Mouse (Mus musculus) layer of hippocampus, adult 6 months (tissue): ENCODE measurements around the gene Olfr1225. TPM values are rescaled to one million over a fixed set of nuclear protein-coding genes. Genes with fewer than 3 reads are reported as not detected.

Experiments
- long read RNA-seq, 2 experiments: library from polyadenylated mRNA; unstranded; transcript quantifications; one replicate each; pipeline ENCODE4 v2.0.0; 2019 to 2020
- polyA plus RNA-seq: library from polyadenylated mRNA; unstranded; fragments of <200 nt; fragmentation: Nextera tagmentation; gene quantifications from 2 replicates; pipeline ENCODE4 v1.2.3, GENCODE M21; 2021

Olfr1225 gene
- polyA plus RNA-seq, result not detected in 2 replicates
- long read RNA-seq, experiment 1, result 0 reads
- long read RNA-seq, experiment 2, result 0 reads

DNA sequence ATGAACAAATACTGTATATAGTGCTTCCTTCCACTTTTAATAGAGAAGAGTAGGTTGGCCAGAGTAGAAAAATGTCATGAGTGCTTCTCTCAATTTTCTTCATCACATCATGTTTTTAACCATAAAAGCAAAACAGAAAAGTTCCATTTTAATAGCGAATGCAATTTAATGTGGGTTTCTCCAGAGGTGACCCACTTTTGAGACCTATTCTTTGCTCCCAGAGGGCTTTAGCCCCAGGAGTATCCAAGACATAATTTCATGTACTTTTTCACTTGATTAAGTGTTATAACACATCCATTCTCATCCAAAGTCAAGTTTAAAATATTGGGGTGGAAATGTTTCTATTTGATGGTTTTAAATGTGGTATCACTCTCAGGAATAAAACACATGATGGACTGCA is at the start of gene Olfr1225:
Gene Olfr1225 (minus strand): TSS at position 101 of the 400 bp plus-strand sequence.

DNA sequence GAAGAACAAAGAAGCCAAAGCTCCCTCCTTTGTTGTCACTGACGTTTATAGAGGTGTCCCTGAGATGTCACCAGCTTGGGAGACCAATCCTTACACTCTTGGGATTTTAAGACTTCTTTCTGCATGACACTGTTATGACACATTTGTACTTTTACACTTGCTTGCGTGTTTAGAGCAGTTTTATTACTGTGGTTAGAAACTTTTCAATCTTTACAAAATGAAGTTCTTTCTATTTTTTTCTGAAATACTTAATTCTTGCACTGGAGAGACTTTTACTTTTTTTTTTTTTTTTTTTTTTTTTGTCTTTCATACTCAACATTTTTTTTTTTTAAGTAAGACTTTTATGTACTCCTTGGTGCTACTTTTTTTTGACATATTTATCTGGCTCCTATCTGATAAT is 25.5 kb upstream of the Olfr1225 start, which contains the start of gene Olfr1226:
Gene Olfr1226 (minus strand): TSS at position 101 of the 400 bp plus-strand sequence.

DNA sequence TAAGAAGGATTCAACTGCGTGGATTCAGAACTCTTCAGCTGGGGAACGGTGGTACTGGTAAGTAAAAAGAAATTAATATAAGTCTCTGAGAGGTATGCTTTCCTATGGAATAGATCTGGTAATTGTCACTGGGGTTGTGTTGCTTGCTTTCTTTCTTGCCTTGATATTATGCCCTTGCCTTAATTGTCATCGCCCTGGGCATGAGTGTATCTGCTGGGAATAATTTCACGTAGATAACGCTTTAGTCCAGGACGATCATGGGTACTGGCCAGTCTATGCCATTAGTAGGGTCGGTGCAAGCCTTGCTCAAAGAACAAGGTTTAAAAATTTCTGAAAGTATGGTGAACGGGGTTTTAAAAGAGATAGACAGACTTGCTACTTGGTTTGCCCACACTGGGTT is 10.5 kb downstream of the Olfr1225 start, which contains the start of gene Olfr1224-ps1:
Gene Olfr1224-ps1 (minus strand): TSS at position 101 of the 400 bp plus-strand sequence.

DNA sequence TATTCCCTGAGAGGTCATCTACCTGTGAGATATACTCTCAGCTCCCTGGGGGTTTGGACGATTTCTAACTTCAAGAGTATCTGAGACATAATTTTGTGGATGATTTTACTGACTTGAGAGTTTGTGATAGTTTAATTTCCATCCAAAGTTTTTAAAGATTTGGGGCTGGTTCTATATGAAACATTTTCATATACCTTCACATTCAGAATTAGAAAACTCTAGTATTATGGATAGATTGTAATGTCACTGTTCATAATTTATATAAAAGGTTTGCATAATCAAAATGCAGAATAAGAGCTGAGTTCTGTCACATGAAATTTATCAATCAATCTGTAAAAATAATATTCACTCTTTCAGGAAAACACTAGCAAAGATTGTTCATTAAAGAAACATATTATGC is 23.0 kb downstream of the Olfr1225 start, which contains the start of gene Olfr1223:
Gene Olfr1223 (minus strand): TSS at position 101 of the 400 bp plus-strand sequence.

DNA sequence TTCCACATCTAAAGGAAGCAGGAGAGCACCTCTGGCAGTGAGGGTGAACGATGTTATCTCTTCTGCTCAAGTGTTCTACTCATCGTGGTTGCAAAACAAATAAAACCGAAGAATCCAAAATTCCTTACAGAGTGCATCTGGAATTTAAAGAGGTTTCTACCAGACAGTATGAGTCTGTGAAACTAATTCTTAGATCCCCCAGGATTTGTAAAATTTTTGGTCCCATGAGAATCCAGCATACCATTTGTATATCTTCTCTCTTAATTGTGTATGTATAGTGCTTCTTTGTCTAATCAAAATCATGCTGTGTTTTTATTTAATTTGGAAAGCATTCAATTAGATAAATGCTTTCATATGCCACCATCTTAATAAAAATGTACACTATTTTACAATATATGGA is 41.5 kb downstream of the Olfr1225 start, which contains the start of gene Olfr1222:
Gene Olfr1222 (minus strand): TSS at position 101 of the 400 bp plus-strand sequence.

Other genes starting within 250 kb of the Olfr1225 start
- gene Olfr1211, start 236.6 kb downstream of the Olfr1225 start, polyA plus RNA-seq, result not detected in 2 replicates
- gene Olfr1212, start 220.7 kb downstream of the Olfr1225 start, polyA plus RNA-seq, result not detected in 2 replicates
- gene Gm13762, start 194.4 kb downstream of the Olfr1225 start, polyA plus RNA-seq, result not detected in 2 replicates
- not detected in 2 replicates for gene Olfr1214, start 182.0 kb downstream of the Olfr1225 start, polyA plus RNA-seq
- not detected in 2 replicates for gene Olfr1215, start 167.7 kb downstream of the Olfr1225 start, polyA plus RNA-seq
- not detected in 2 replicates for gene Olfr1216, start 156.3 kb downstream of the Olfr1225 start, polyA plus RNA-seq
- gene Olfr1217, start 142.6 kb downstream of the Olfr1225 start, polyA plus RNA-seq, result not detected in 2 replicates
- gene Olfr1218, start 113.5 kb downstream of the Olfr1225 start, polyA plus RNA-seq, result not detected in 2 replicates
- gene Olfr1219, start 91.2 kb downstream of the Olfr1225 start, polyA plus RNA-seq, result not detected in 2 replicates
- gene Olfr1220, start 67.8 kb downstream of the Olfr1225 start, polyA plus RNA-seq, result not detected in 2 replicates
- gene Olfr1221, start 57.4 kb downstream of the Olfr1225 start, polyA plus RNA-seq, result not detected in 2 replicates
- not detected in 2 replicates for gene Olfr1222, start 41.6 kb downstream of the Olfr1225 start, polyA plus RNA-seq
- not detected in 2 replicates for gene Olfr1223, start 23.1 kb downstream of the Olfr1225 start, polyA plus RNA-seq
- gene Olfr1224-ps1, start 10.6 kb downstream of the Olfr1225 start, polyA plus RNA-seq, result not detected in 2 replicates
- not detected in 2 replicates for gene Olfr1226, start 25.4 kb upstream of the Olfr1225 start, polyA plus RNA-seq
- not detected in 2 replicates for gene Olfr1228, start 79.4 kb upstream of the Olfr1225 start, polyA plus RNA-seq
- not detected in 2 replicates for gene Olfr1229, start 113.3 kb upstream of the Olfr1225 start, polyA plus RNA-seq
- not detected in 2 replicates for gene Olfr1230, start 122.6 kb upstream of the Olfr1225 start, polyA plus RNA-seq
- gene Olfr1231, start 132.4 kb upstream of the Olfr1225 start, polyA plus RNA-seq, result not detected in 2 replicates
- not detected in 2 replicates for gene Olfr1232, start 155.0 kb upstream of the Olfr1225 start, polyA plus RNA-seq
- gene Olfr1233, start 167.7 kb upstream of the Olfr1225 start, polyA plus RNA-seq, result not detected in 2 replicates
- not detected in 2 replicates for gene Olfr1234, start 190.2 kb upstream of the Olfr1225 start, polyA plus RNA-seq
- not detected in 2 replicates for gene Olfr1238, start 235.0 kb upstream of the Olfr1225 start, polyA plus RNA-seq
- not detected in 2 replicates for gene Olfr1239, start 245.7 kb upstream of the Olfr1225 start, polyA plus RNA-seq